In genomic region chr5:115732176-115732848, GRCm38 (mm10) we compare ENCODE assay signal across 8 mouse cellular contexts. TPM values are rescaled to one million over a fixed set of nuclear protein-coding genes. Genes with fewer than 3 reads are reported as not detected.
DNase-seq lines count a peak whose midpoint lies in the region; ATAC-seq and TF ChIP-seq lines count a peak whose summit lies in the region.

No protein-coding gene starts in this region.

- peaks cover 9 to 10% of the 10 kb centered on the region in 2 experiments for H3K4me1 ChIP-seq in heart, embryonic 14.5 days (ENCODE audit: control insufficient read depth in 2 of 2, insufficient read depth in 2 of 2, low read length in 2 of 2)
- H3K4me1 ChIP-seq in liver, embryonic 12.5 days: peaks cover 21% of the 10 kb centered on the region
- H3K4me1 ChIP-seq in stomach, embryonic 15.5 days: peaks cover 9% of the 10 kb centered on the region; the same call in 1 of the 2 replicates

- peak; percentile 55 for TF ChIP-seq POLR2A in brain, embryonic 14.5 days (IDR thresholded peaks at IDR 0.05; ENCODE audit: borderline replicate concordance, extremely low read depth, insufficient read depth, insufficient read length, poor library complexity, severe bottlenecking)

- H3K27ac ChIP-seq in heart, embryonic 14.5 days (replicated peaks in 1 of 2; ENCODE audit: control insufficient read depth in 1 of 2, insufficient read depth in 1 of 2, low read depth in 2 of 2, low read length in 2 of 2): no peak overlapping the region
- H3K27ac ChIP-seq in liver, embryonic 12.5 days: no peak overlapping the region
- H3K27ac ChIP-seq in stomach, embryonic 15.5 days: peak overlapping the region; percentile 81

- no peak overlapping the region for H3K9ac ChIP-seq in heart, embryonic 14.5 days (ENCODE audit: low read length)
- peak overlapping the region; percentile 31; the same call in 1 of the 2 replicates for H3K9ac ChIP-seq in liver, embryonic 12.5 days
- 0 out of 2 replicates have a peak overlapping the region, but pooled peaks have one; percentile 16 for H3K9ac ChIP-seq in stomach, embryonic 15.5 days

- no peak for TF ChIP-seq CTCF in brain, embryonic 14.5 days (IDR thresholded peaks at IDR 0.05; ENCODE audit: borderline replicate concordance, extremely low read depth, insufficient read depth, insufficient read length)

- H3K9me3 ChIP-seq in heart, embryonic 14.5 days (ENCODE audit: control insufficient read depth, low read length): no peaks in the 10 kb centered on the region
- H3K9me3 ChIP-seq in liver, embryonic 12.5 days (replicated peaks): no peaks in the 10 kb centered on the region
- H3K9me3 ChIP-seq in stomach, embryonic 15.5 days: no peaks in the 10 kb centered on the region

- peak; percentile 81 for ATAC-seq in erythroblast, adult 5-6 weeks (replicated peaks; ENCODE audit: low FRiP score, poor library complexity, severe bottlenecking)
- peak; percentile 75 for ATAC-seq in heart, embryonic 14.5 days (ENCODE audit: insufficient number of reproducible peaks, insufficient read depth, low FRiP score, low read depth)
- ATAC-seq in liver, embryonic 12.5 days: peak; percentile 84
- peak; percentile 92 for ATAC-seq in stomach, embryonic 15.5 days (ENCODE audit: insufficient read depth, low FRiP score, low read depth)

- peak overlapping the region; percentile 99 for H3K4me2 ChIP-seq in heart, embryonic 14.5 days (ENCODE audit: low read length)
- peak overlapping the region; percentile 95 for H3K4me2 ChIP-seq in liver, embryonic 12.5 days
- peak overlapping the region; percentile 99 for H3K4me2 ChIP-seq in stomach, embryonic 15.5 days

- peaks cover 49% of the 10 kb centered on the region for H3K27me3 ChIP-seq in heart, embryonic 14.5 days (ENCODE audit: control insufficient read depth, insufficient read depth, low read length)
- peaks cover 56% of the 10 kb centered on the region for H3K27me3 ChIP-seq in liver, embryonic 12.5 days (replicated peaks)
- peaks cover 14% of the 10 kb centered on the region for H3K27me3 ChIP-seq in stomach, embryonic 15.5 days (replicated peaks)

- peak; percentile 91 to 92 for DNase-seq in B cell, adult 2 months
- DNase-seq in brain, embryonic 14.5 days (ENCODE audit: low read depth): peak; percentile 97
- peak; percentile 96 for DNase-seq in kidney, postnatal 14 days
- DNase-seq in neural tube, embryonic 10.5 days (ENCODE audit: extremely low spot score, low spot score): peak; percentile 93

- peak overlapping the region; percentile 57 to 67 for H3K4me3 ChIP-seq in heart, embryonic 14.5 days (ENCODE audit: control insufficient read depth in 1 of 2, insufficient read depth in 1 of 2, low read depth in 1 of 2, low read length in 2 of 2)
- peak overlapping the region; percentile 62 for H3K4me3 ChIP-seq in liver, embryonic 12.5 days
- peak overlapping the region; percentile 67 for H3K4me3 ChIP-seq in stomach, embryonic 15.5 days (replicated peaks)

- no peaks in the 10 kb centered on the region for H3K36me3 ChIP-seq in heart, embryonic 14.5 days (ENCODE audit: control insufficient read depth, insufficient read depth, low read length)
- H3K36me3 ChIP-seq in liver, embryonic 12.5 days: no peaks in the 10 kb centered on the region
- H3K36me3 ChIP-seq in stomach, embryonic 15.5 days: no peaks in the 10 kb centered on the region

- 0% methylated on average over 62 of the region's 91 CpGs for WGBS in heart, embryonic 14.5 days
- under 1% methylated on average over 59 of the region's 91 CpGs for WGBS in liver, embryonic 12.5 days (ENCODE audit: insufficient replicate concordance)
- WGBS in stomach, embryonic 15.5 days: under 1% methylated on average over 73 of the region's 91 CpGs

RNA-seq across cellular contexts. Expression of gene Bicdl1, which starts 0.9 kb away (rescaled TPM):
- polyA plus RNA-seq in brain, embryonic 14.5 days (2012; rRNA removed): 165 and 168 TPM in 2 replicates
- 0.96 TPM in 1 of 2 replicates, not detected in the other for total RNA-seq in erythroblast, adult 5-6 weeks (2015; ENCODE audit: low replicate concordance)
- total RNA-seq in erythroblast, adult 5-6 weeks (2017; ENCODE audit: low replicate concordance): 0.34 and 0.98 TPM in 2 replicates
- 6.1 and 7.1 TPM in 2 replicates for polyA plus RNA-seq in heart, embryonic 14.5 days (2014; fragmentation: Nextera tagmentation; extraction: Ambion mirVana)
- polyA plus RNA-seq in liver, embryonic 12.5 days (2016; fragmentation: Nextera tagmentation; extraction: Ambion mirVana): 2.9 and 3.4 TPM in 2 replicates
- polyA plus RNA-seq in stomach, embryonic 15.5 days (2015; fragmentation: Nextera tagmentation; extraction: Ambion mirVana): 10.9 and 11.1 TPM in 2 replicates

Comparison
In these comparisons a context has a peak if more than half of its experiments do, and no peak if none do; other contexts are left out.
1. RNA of gene Bicdl1, which starts 0.9 kb away (polyA plus RNA-seq): 165 to 168 TPM in brain, embryonic 14.5 days; 10.9 to 11.1 TPM in stomach, embryonic 15.5 days, 6.1 to 7.1 TPM in heart, embryonic 14.5 days and 2.9 to 3.4 TPM in liver, embryonic 12.5 days; every median in the first group is over 10 times any median in the second.
2. Peak in every context shown above with its lines, with median percentiles within 50 percentile points of each other: DNase-seq, ATAC-seq, H3K4me2 ChIP-seq and H3K4me3 ChIP-seq.